Mouse (Mus musculus): ENCODE data around the gene Apba3. TPM values are rescaled to one million over a fixed set of nuclear protein-coding genes. Genes with fewer than 3 reads are reported as not detected.
A peak's percentile ranks its signal among the peaks of the same experiment; 100 is the strongest.

Gene Apba3
- polyA plus RNA-seq, 1 experiment from 2014 or later, result 66.5 TPM

GRCm38 (mm10) chr10:81234206-81234605 is 32.6 kb upstream of the Apba3 start:
- H3K9ac ChIP-seq, result no peak overlapping the region
- no peak overlapping the region for H3K27ac ChIP-seq
- ATAC-seq (ENCODE audit: borderline replicate concordance, extremely low read depth, low FRiP score, low TSS enrichment), result no peak
- H3K4me1 ChIP-seq, result peaks cover 12% of the 10 kb centered on the region
- peaks cover 35% of the 10 kb centered on the region for H3K27me3 ChIP-seq
- no peaks in the 10 kb centered on the region for H3K36me3 ChIP-seq
- WGBS, result 74% methylated on average over 6 of the region's 6 CpGs
- H3K4me2 ChIP-seq, result no peak overlapping the region
- no peaks in the 10 kb centered on the region for H3K9me3 ChIP-seq
- H3K4me3 ChIP-seq, result no peak overlapping the region

- H3K27me3 ChIP-seq, result peaks cover 35% of the 10 kb centered on the region
- H3K4me1 ChIP-seq, result peaks cover 20% of the 10 kb centered on the region
- WGBS, result 82% methylated on average over 12 of the region's 12 CpGs
- H3K36me3 ChIP-seq, result no peaks in the 10 kb centered on the region
- H3K4me3 ChIP-seq, result no peak overlapping the region
- ATAC-seq (ENCODE audit: borderline replicate concordance, extremely low read depth, low FRiP score, low TSS enrichment), result no peak
- H3K9me3 ChIP-seq, result no peaks in the 10 kb centered on the region
- H3K9ac ChIP-seq, result no peak overlapping the region
- no peak overlapping the region for H3K27ac ChIP-seq
- H3K4me2 ChIP-seq, result no peak overlapping the region
These were observed 30.1 kb upstream of the Apba3 start for GRCm38 (mm10) chr10:81236471-81237268.

- no peak overlapping the region for H3K9ac ChIP-seq
- 71% methylated on average over 2 of the region's 2 CpGs for WGBS
- H3K9me3 ChIP-seq, result no peaks in the 10 kb centered on the region
- no peak overlapping the region for H3K4me3 ChIP-seq
- no peaks in the 10 kb centered on the region for H3K36me3 ChIP-seq
- no peak overlapping the region for H3K27ac ChIP-seq
- H3K27me3 ChIP-seq, result peaks cover 42% of the 10 kb centered on the region
- peaks cover 10% of the 10 kb centered on the region; the same call in 1 of the 2 replicates for H3K4me1 ChIP-seq
- ATAC-seq (ENCODE audit: borderline replicate concordance, extremely low read depth, low FRiP score, low TSS enrichment), result no peak
- no peak overlapping the region for H3K4me2 ChIP-seq
These were observed 28.1 kb upstream of the Apba3 start for GRCm38 (mm10) chr10:81238618-81239017.

GRCm38 (mm10) chr10:81240876-81241275 is 25.9 kb upstream of the Apba3 start:
- peaks cover 51% of the 10 kb centered on the region for H3K27me3 ChIP-seq

GRCm38 (mm10) chr10:81242021-81242420 is 24.7 kb upstream of the Apba3 start:
- WGBS, result 86% methylated on average over 16 of the region's 16 CpGs
- no peak for ATAC-seq (ENCODE audit: borderline replicate concordance, extremely low read depth, low FRiP score, low TSS enrichment)
- H3K9ac ChIP-seq, result no peak overlapping the region
- H3K9me3 ChIP-seq, result no peaks in the 10 kb centered on the region
- H3K27me3 ChIP-seq, result peaks cover 51% of the 10 kb centered on the region
- no peak overlapping the region for H3K27ac ChIP-seq
- no peak overlapping the region for H3K4me2 ChIP-seq
- H3K4me3 ChIP-seq, result no peak overlapping the region
- H3K36me3 ChIP-seq, result no peaks in the 10 kb centered on the region
- H3K4me1 ChIP-seq, result 0 out of 2 replicates have a peak, but pooled peaks cover 7% of the 10 kb centered on the region

More at GRCm38 (mm10) chr10:81240876-81241275, 25.9 kb upstream of the Apba3 start:
- ATAC-seq (ENCODE audit: borderline replicate concordance, extremely low read depth, low FRiP score, low TSS enrichment), result no peak
- 23% methylated on average over 13 of the region's 13 CpGs for WGBS
- Histone ChIP-seq H3K4me2 (no peak overlapping the region), H3K9ac (no peak overlapping the region), H3K36me3 (no peaks in the 10 kb centered on the region), H3K4me1 (0 out of 2 replicates have a peak, but pooled peaks cover 7% of the 10 kb centered on the region), H3K4me3 (no peak overlapping the region), H3K9me3 (no peaks in the 10 kb centered on the region), H3K27ac (no peak overlapping the region)

GRCm38 (mm10) chr10:81244146-81244545 is 22.6 kb upstream of the Apba3 start:
- Histone ChIP-seq H3K9ac (no peak overlapping the region), H3K27me3 (peaks cover 42% of the 10 kb centered on the region), H3K4me2 (no peak overlapping the region), H3K9me3 (no peaks in the 10 kb centered on the region), H3K4me3 (no peak overlapping the region), H3K27ac (no peak overlapping the region), H3K36me3 (no peaks in the 10 kb centered on the region), H3K4me1 (0 out of 2 replicates have a peak, but pooled peaks cover 7% of the 10 kb centered on the region)
- no peak for ATAC-seq (ENCODE audit: borderline replicate concordance, extremely low read depth, low FRiP score, low TSS enrichment)
- 74% methylated on average over 4 of the region's 4 CpGs for WGBS

GRCm38 (mm10) chr10:81244595-81244994 is 22.2 kb upstream of the Apba3 start:
- Histone ChIP-seq H3K27me3 (peaks cover 38% of the 10 kb centered on the region), H3K9ac (no peak overlapping the region), H3K9me3 (no peaks in the 10 kb centered on the region), H3K4me2 (no peak overlapping the region), H3K4me3 (no peak overlapping the region), H3K36me3 (no peaks in the 10 kb centered on the region), H3K4me1 (0 out of 2 replicates have a peak, but pooled peaks cover 4% of the 10 kb centered on the region), H3K27ac (no peak overlapping the region)
- 0 out of 2 replicates have a peak, but pooled peaks have one; percentile 44 for ATAC-seq (ENCODE audit: borderline replicate concordance, extremely low read depth, low FRiP score, low TSS enrichment)
- 6% methylated on average over 17 of the region's 17 CpGs for WGBS

GRCm38 (mm10) chr10:81245166-81245565 is 21.6 kb upstream of the Apba3 start:
- no peak overlapping the region for H3K27ac ChIP-seq
- WGBS, result 86% methylated on average over 6 of the region's 6 CpGs
- peaks cover 32% of the 10 kb centered on the region for H3K27me3 ChIP-seq
- no peak overlapping the region for H3K9ac ChIP-seq
- no peaks in the 10 kb centered on the region for H3K4me1 ChIP-seq
- no peak overlapping the region for H3K4me3 ChIP-seq
- no peak overlapping the region for H3K4me2 ChIP-seq
- no peak for ATAC-seq (ENCODE audit: borderline replicate concordance, extremely low read depth, low FRiP score, low TSS enrichment)
- no peaks in the 10 kb centered on the region for H3K9me3 ChIP-seq
- H3K36me3 ChIP-seq, result no peaks in the 10 kb centered on the region

- H3K4me2 ChIP-seq, result no peak overlapping the region
- no peak for ATAC-seq (ENCODE audit: borderline replicate concordance, extremely low read depth, low FRiP score, low TSS enrichment)
- H3K4me1 ChIP-seq, result no peaks in the 10 kb centered on the region
- H3K27me3 ChIP-seq, result peaks cover 32% of the 10 kb centered on the region
- H3K27ac ChIP-seq, result no peak overlapping the region
- H3K4me3 ChIP-seq, result no peak overlapping the region
- no peaks in the 10 kb centered on the region for H3K9me3 ChIP-seq
- 79% methylated on average over 2 of the region's 2 CpGs for WGBS
- H3K36me3 ChIP-seq, result no peaks in the 10 kb centered on the region
- no peak overlapping the region for H3K9ac ChIP-seq
These were observed 19.0 kb upstream of the Apba3 start for GRCm38 (mm10) chr10:81247804-81248203.

- no peak overlapping the region for H3K27ac ChIP-seq
These were observed 17.3 kb upstream of the Apba3 start for GRCm38 (mm10) chr10:81249442-81249841.

GRCm38 (mm10) chr10:81252424-81253419 is 14.0 kb upstream of the Apba3 start, which contains the start of gene Matk:
Matk (plus strand) TSS chr10:81252935.
- Histone ChIP-seq H3K27me3 (peaks cover 60% of the 10 kb centered on the region), H3K4me2 (no peak within 1 kb of the TSS)
- no peak for ATAC-seq (ENCODE audit: borderline replicate concordance, extremely low read depth, low FRiP score, low TSS enrichment)

More at GRCm38 (mm10) chr10:81249442-81249841, 17.3 kb upstream of the Apba3 start:
- Histone ChIP-seq H3K36me3 (no peaks in the 10 kb centered on the region), H3K4me2 (no peak overlapping the region), H3K9me3 (no peaks in the 10 kb centered on the region), H3K4me1 (no peaks in the 10 kb centered on the region), H3K9ac (no peak overlapping the region), H3K4me3 (no peak overlapping the region), H3K27me3 (peaks cover 36% of the 10 kb centered on the region)
- 77% methylated on average over 8 of the region's 8 CpGs for WGBS
- ATAC-seq (ENCODE audit: borderline replicate concordance, extremely low read depth, low FRiP score, low TSS enrichment), result no peak

More at GRCm38 (mm10) chr10:81252424-81253419, 14.0 kb upstream of the Apba3 start, which contains the start of gene Matk:
- Histone ChIP-seq H3K36me3 (no peaks in the 10 kb centered on the region), H3K4me1 (peaks cover 5% of the 10 kb centered on the region; the same call in 1 of the 2 replicates), H3K9ac (no peak within 1 kb of the TSS), H3K4me3 (no peak within 1 kb of the TSS), H3K27ac (no peak within 1 kb of the TSS), H3K9me3 (no peaks in the 10 kb centered on the region)
- 10% methylated on average over 39 of the region's 44 CpGs for WGBS
